Mouse (Mus musculus): Measurements from ENCODE around the gene Pola2. TPM values are rescaled to one million over a fixed set of nuclear protein-coding genes. Genes with fewer than 3 reads are reported as not detected.

The Pola2 gene
- polyA plus RNA-seq, 1 experiment from 2014 or later, result 16.6 TPM

DNA sequence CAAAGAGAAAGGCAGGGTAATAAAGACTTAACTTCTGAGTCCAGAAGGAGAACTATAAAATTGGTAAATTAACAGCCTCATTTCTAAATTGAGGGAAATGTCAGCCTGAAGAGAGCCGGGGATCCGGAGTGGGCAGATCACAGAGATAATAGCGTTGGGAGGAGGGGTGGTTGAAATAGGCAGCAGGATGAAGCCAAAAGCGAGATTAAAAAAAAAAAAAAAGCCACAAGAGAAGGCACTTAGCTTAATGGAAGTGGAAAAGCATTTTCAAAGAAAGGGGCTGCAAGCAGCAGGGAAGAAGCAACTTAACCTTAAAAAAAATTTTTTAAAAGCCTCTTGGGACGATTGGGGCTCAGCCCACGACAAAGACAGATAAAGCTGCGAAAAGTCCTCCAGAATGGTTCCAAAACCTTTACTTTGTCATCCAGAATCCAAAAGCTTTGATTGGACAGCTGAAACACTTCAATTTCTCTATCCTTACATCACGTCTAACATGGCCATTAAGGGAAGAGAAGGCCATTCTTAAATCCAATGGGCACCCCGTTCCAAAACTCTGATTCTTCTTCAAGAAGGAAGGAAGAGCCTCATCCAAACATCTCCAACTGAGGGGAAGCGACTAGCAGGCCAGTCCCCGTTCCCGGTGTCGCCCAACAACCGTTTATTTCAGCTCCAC is 52.4 kb downstream of the Pola2 start:
- whole genome bisulfite sequencing, result 1% methylated on average over 14 of the region's 14 CpGs
- TF ChIP-seq CTCF (IDR thresholded peaks at IDR 0.05) (no peak), EP300 (IDR thresholded peaks at IDR 0.05) (no peak)
- Histone ChIP-seq H3K9ac (replicated peaks; ENCODE audit: low read depth) (peak overlapping the region; percentile 83), H3K4me1 (ENCODE audit: insufficient read depth, low read depth, low read length) (peaks cover 7% of the 10 kb centered on the region; the same call in 1 of the 2 replicates), H3K36me3 (ENCODE audit: insufficient read depth, low read length) (no peaks in the 10 kb centered on the region), H3K27me3 (replicated peaks; ENCODE audit: insufficient read depth, low read length) (no peaks in the 10 kb centered on the region), H3K9me3 (ENCODE audit: low read length) (no peaks in the 10 kb centered on the region), H3K27ac (ENCODE audit: low read length) (peak overlapping the region; percentile 89), H3K4me3 (ENCODE audit: low read depth, low read length) (peak overlapping the region; percentile 69), H3K4me2 (replicated peaks; ENCODE audit: low read depth, low read length) (peak overlapping the region; percentile 89)
- ATAC-seq, result no peak
- DNase-seq (ENCODE audit: low spot score), result peak; percentile 55

DNA sequence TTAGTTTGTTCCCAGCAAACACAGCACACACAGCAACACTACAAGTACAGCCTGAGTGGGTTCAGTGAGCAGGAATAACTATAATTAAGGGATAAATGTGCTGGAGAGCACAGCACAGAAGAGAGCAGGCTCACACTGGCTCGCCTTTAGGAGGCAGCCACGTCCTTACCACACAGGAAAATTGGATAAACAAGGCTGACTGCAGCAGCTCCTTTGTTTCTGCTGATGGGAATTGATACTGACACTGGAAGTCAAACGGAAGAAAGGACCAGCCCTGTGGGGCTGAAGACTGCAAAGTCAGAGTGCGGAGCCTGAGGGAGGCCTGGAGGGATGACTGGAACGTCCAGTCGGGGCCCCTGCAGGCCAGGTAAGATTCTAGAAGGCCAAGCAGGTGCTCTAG is 53.8 kb downstream of the Pola2 start:
- Histone ChIP-seq H3K27me3 (replicated peaks; ENCODE audit: insufficient read depth, low read length) (no peaks in the 10 kb centered on the region), H3K9ac (replicated peaks; ENCODE audit: low read depth) (no peak overlapping the region), H3K4me3 (ENCODE audit: low read depth, low read length) (no peak overlapping the region), H3K9me3 (ENCODE audit: low read length) (no peaks in the 10 kb centered on the region), H3K36me3 (ENCODE audit: insufficient read depth, low read length) (peaks cover 11% of the 10 kb centered on the region; the same call in 1 of the 2 replicates), H3K4me2 (replicated peaks; ENCODE audit: low read depth, low read length) (peak overlapping the region; percentile 25; the same call in 1 of the 2 replicates), H3K4me1 (ENCODE audit: insufficient read depth, low read depth, low read length) (peaks cover 7% of the 10 kb centered on the region; the same call in 1 of the 2 replicates), H3K27ac (ENCODE audit: low read length) (no peak overlapping the region)
- ATAC-seq (no peak), DNase-seq (ENCODE audit: low spot score) (no peak)
- 33% methylated on average over 6 of the region's 6 CpGs for WGBS
- TF ChIP-seq CTCF (IDR thresholded peaks at IDR 0.05) (peak; percentile 54), EP300 (IDR thresholded peaks at IDR 0.05) (no peak)

DNA sequence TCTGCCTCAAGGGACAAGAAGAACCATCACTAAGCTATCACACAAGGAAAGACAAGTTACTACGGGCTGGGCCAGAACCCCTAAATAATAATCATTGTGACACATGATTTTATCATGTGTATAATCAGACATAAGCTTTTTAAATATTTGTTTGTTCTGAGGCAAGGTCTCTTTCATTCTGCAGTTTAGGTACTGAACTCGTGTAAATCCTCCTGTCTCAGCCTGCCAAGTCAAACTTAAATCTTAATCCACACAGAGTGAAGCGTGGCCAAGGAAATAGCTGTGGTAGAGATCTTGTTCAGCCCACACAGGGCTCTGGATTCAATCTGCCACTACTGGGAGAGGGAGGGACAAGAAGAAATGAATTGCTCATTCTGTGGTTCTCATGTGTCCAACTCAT is 56.7 kb downstream of the Pola2 start:
- Histone ChIP-seq H3K27me3 (replicated peaks; ENCODE audit: insufficient read depth, low read length) (no peaks in the 10 kb centered on the region), H3K9ac (replicated peaks; ENCODE audit: low read depth) (no peak overlapping the region), H3K4me3 (ENCODE audit: low read depth, low read length) (no peak overlapping the region), H3K4me2 (replicated peaks; ENCODE audit: low read depth, low read length) (no peak overlapping the region), H3K27ac (ENCODE audit: low read length) (no peak overlapping the region), H3K9me3 (ENCODE audit: low read length) (no peaks in the 10 kb centered on the region), H3K4me1 (ENCODE audit: insufficient read depth, low read depth, low read length) (peaks cover 7% of the 10 kb centered on the region; the same call in 1 of the 2 replicates), H3K36me3 (ENCODE audit: insufficient read depth, low read length) (peaks cover 36% of the 10 kb centered on the region)
- no peak for ATAC-seq
- no peak for DNase-seq (ENCODE audit: low spot score)
- TF ChIP-seq EP300 (IDR thresholded peaks at IDR 0.05) (no peak), CTCF (IDR thresholded peaks at IDR 0.05) (no peak)
- 82% methylated on average over 3 of the region's 3 CpGs for WGBS

GRCm38 (mm10) chr19:5894002-5894678 is 69.9 kb downstream of the Pola2 start, which contains the start of gene Tigd3:
Tigd3 (minus strand) TSS chr19:5894149.
- peak; percentile 98 for ATAC-seq
- 2% methylated on average over 36 of the region's 36 CpGs for WGBS

DNA sequence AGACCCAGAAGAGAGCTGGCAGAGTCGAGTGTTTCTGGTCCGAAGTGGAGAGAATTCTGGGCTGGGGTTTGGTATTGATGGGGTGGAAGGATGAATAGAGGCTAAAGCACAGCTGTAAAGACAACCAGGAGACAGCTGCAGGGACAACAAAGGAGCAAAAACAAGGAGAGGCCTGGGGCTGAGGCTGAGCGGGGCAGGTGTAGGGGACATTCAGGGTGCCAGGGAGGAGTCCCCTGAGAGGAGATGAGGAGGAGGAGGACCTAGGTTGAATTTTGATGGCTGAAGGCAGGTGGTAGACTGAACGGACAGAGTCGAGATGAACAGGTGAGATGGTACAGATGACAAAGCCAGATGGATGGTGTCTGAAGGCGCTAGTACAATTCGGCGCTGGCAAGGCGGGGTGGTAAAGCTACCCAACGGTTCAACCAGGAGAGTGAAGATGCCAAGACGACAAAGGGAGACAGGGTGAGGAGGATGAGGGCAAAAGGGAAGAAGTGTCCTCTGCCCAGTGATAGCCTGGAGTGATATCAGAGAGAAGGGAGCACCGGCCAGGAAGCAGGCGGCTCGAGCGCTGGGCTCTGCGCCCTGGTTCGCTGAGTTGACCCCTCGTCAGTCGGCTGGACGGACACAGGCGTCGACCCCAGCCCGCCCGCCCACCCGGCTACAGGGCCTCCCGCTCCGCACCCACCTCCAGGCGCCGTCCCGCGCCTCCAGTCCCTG is 70.6 kb downstream of the Pola2 start:
- WGBS, result 13% methylated on average over 18 of the region's 31 CpGs
- Histone ChIP-seq H3K4me3 (ENCODE audit: low read depth, low read length) (peak overlapping the region; percentile 47), H3K27ac (ENCODE audit: low read length) (no peak overlapping the region), H3K4me2 (replicated peaks; ENCODE audit: low read depth, low read length) (peak overlapping the region; percentile 96), H3K4me1 (ENCODE audit: insufficient read depth, low read depth, low read length) (peaks cover 3% of the 10 kb centered on the region; the same call in 1 of the 2 replicates), H3K9ac (replicated peaks; ENCODE audit: low read depth) (peak overlapping the region; percentile 43; the same call in 1 of the 2 replicates), H3K36me3 (ENCODE audit: insufficient read depth, low read length) (peaks cover 3% of the 10 kb centered on the region), H3K9me3 (ENCODE audit: low read length) (no peaks in the 10 kb centered on the region), H3K27me3 (replicated peaks; ENCODE audit: insufficient read depth, low read length) (no peaks in the 10 kb centered on the region)
- no peak for TF ChIP-seq EP300 (IDR thresholded peaks at IDR 0.05)
- no peak for TF ChIP-seq CTCF (IDR thresholded peaks at IDR 0.05)
- peak; percentile 25 for ATAC-seq
- DNase-seq (ENCODE audit: low spot score), result no peak

More at GRCm38 (mm10) chr19:5894002-5894678, 69.9 kb downstream of the Pola2 start, which contains the start of gene Tigd3:
- no peaks in the 10 kb centered on the region for H3K27me3 ChIP-seq (replicated peaks; ENCODE audit: insufficient read depth, low read length)
- peak within 1 kb of the TSS; percentile 96 for H3K4me2 ChIP-seq (replicated peaks; ENCODE audit: low read depth, low read length)
- peaks cover 7% of the 10 kb centered on the region for H3K36me3 ChIP-seq (ENCODE audit: insufficient read depth, low read length)
- H3K4me1 ChIP-seq (ENCODE audit: insufficient read depth, low read depth, low read length), result peaks cover 3% of the 10 kb centered on the region; the same call in 1 of the 2 replicates
- no peak within 1 kb of the TSS for H3K27ac ChIP-seq (ENCODE audit: low read length)
- no peaks in the 10 kb centered on the region for H3K9me3 ChIP-seq (ENCODE audit: low read length)
- H3K4me3 ChIP-seq (ENCODE audit: low read depth, low read length), result peak within 1 kb of the TSS; percentile 47
- peak; percentile 97 for DNase-seq (ENCODE audit: low spot score)
- TF ChIP-seq EP300 (IDR thresholded peaks at IDR 0.05), result no peak
- TF ChIP-seq CTCF (IDR thresholded peaks at IDR 0.05), result no peak
- peak within 1 kb of the TSS; percentile 43; the same call in 1 of the 2 replicates for H3K9ac ChIP-seq (replicated peaks; ENCODE audit: low read depth)

DNA sequence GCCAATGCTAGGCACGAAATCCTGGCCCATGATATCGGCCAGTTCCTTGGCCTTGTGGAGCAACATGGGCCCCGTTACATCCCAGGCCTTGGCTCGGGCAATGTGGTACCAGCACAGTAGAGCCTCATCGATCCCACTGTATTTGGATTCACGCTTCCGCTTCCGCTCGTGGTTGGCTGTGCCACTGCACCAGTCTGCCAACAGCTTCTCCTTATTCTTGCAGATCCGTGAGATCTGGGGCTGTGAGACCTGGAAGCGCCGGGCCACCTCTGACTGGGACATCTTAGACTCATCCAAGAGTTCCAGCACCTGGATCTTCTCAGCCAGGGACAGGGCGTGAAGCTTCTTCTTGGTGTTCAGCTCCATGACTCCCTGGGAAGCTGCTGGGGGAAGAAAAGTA is 71.3 kb downstream of the Pola2 start:
- ATAC-seq, result no peak
- Histone ChIP-seq H3K27me3 (replicated peaks; ENCODE audit: insufficient read depth, low read length) (no peaks in the 10 kb centered on the region), H3K27ac (ENCODE audit: low read length) (no peak overlapping the region), H3K4me1 (ENCODE audit: insufficient read depth, low read depth, low read length) (peaks cover 3% of the 10 kb centered on the region; the same call in 1 of the 2 replicates), H3K4me3 (ENCODE audit: low read depth, low read length) (no peak overlapping the region), H3K4me2 (replicated peaks; ENCODE audit: low read depth, low read length) (no peak overlapping the region), H3K9ac (replicated peaks; ENCODE audit: low read depth) (no peak overlapping the region), H3K36me3 (ENCODE audit: insufficient read depth, low read length) (no peaks in the 10 kb centered on the region), H3K9me3 (ENCODE audit: low read length) (no peaks in the 10 kb centered on the region)
- 97% methylated on average over 13 of the region's 13 CpGs for WGBS
- TF ChIP-seq CTCF (IDR thresholded peaks at IDR 0.05), result no peak
- no peak for TF ChIP-seq EP300 (IDR thresholded peaks at IDR 0.05)
- DNase-seq (ENCODE audit: low spot score), result no peak

Data from lung, postnatal 0 days (tissue).